Mouse (Mus musculus): ENCODE measurements around the gene Vma21. TPM values are rescaled to one million over a fixed set of nuclear protein-coding genes. Genes with fewer than 3 reads are reported as not detected.

Gene Vma21
- polyA plus RNA-seq (2017; shearing (Covaris generic)), result 26.7 TPM

GRCm38 (mm10) chrX:71815631-71816345 lies at the start of gene Vma21:
Vma21 (plus strand) TSS chrX:71815924.

Other genes starting within 250 kb of the Vma21 start
- gene Gpr50, start 152.3 kb upstream of the Vma21 start, polyA plus RNA-seq (2017; shearing (Covaris generic)), result not detected
- not detected for gene Gm1141, start 105.1 kb downstream of the Vma21 start, polyA plus RNA-seq (2017; shearing (Covaris generic))
- not detected for gene Prrg3, start 146.7 kb downstream of the Vma21 start, polyA plus RNA-seq (2017; shearing (Covaris generic))
- gene Fate1, start 157.1 kb downstream of the Vma21 start, polyA plus RNA-seq (2017; shearing (Covaris generic)), result not detected
- not detected for gene Cnga2, start 175.9 kb downstream of the Vma21 start, polyA plus RNA-seq (2017; shearing (Covaris generic))